Mouse (Mus musculus): ENCODE results near the gene Pacsin2.
"Not testable (repeated sequence)": the region's sequence is repeated elsewhere in the genome, so short reads cannot be mapped to it uniquely, and the experiment has no call there.

Gene Pacsin2

DNA sequence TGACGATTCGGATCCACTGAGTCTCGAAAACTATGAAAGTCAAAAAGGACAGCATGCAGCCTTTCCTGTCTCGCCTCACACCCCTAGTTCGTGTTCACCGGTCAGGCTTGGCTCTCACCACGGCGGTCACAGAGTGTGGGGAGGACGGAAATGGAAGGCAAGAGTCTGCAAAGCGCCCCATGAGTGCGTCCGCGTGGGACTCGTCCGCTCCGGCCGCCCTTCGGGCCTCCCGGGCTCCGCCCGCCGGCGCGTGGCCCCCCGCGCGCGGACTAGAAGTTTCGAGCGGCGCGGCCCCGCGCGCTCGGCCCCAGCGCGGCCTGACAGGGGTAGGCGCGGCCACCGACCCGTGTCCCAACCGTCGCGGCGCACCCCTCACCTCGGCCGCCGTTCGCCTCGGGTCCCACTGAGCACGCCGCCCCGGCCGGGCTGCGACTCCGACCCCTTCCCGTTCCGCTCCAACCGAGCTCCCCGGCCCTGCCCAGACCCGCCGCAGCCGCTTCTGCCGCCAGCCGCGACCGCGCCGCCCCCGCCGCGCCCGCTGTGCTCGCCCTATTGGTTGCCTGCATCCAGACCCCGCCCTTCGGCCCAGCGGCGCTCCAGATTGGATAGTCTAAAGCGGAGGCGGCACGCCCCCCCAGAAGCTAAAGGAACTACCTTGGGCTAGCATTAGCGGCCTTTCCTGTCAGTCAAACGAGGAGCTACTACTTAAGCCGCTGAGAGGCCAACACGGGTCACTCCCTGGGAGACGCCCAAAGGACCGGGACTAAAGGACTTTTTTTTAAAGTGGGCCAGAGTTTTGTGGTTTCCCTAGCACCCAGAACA, at the start of gene Pacsin2:
Gene Pacsin2 (minus strand): TSS at position 524 of the 822 bp plus-strand sequence.
- peak; percentile 96 to 99 for DNase-seq (ENCODE audit: low spot score in 2 of 2)

DNA sequence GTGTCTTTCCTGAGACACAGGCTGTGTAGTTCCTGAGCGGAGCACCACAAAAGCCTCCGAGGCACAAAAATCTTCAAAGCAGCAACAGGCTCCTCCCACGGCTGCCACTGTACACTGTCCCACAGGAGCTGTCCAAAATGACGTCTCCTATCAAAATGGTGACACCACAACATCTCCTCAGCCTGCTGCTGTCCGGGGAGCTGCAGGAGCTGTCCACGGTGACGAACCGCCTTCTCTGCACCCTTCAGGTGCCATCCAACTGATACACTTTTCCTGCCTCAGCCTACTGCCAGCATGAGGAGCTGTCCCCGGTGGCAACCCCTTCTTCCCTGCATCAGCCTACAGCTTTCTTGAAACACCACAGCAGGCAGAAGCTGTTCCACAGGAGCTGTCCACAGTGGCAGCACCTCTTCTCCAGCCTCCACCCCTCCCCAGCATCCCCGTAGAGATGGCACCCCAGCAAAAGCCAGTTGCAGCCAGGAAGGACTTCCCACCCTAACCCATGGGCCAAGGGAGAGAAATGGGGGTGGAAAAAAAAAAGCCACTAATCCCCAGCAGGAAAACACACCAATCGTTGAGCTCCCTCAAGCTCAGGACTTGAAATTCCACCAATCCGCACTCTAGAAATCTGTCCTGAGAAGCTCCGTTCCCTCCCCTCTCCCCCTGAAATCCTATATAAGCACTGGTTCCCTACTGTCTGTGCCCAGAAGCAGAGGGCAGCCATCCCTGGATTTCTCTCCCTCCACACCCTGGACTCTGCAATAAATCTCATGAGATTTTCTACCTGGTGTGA, 48.3 kb upstream of the Pacsin2 start:
- no peak for DNase-seq (ENCODE audit: low spot score in 2 of 2)

- DNase-seq (ENCODE audit: low spot score in 2 of 2), result peak; percentile 91 to 96
These were observed 46.5 kb upstream of the Pacsin2 start, which contains the start of gene Ttll1 for GRCm38 (mm10) chr15:83510805-83511405. TSS of gene Ttll1 (minus strand) at chr15:83510893.

DNA sequence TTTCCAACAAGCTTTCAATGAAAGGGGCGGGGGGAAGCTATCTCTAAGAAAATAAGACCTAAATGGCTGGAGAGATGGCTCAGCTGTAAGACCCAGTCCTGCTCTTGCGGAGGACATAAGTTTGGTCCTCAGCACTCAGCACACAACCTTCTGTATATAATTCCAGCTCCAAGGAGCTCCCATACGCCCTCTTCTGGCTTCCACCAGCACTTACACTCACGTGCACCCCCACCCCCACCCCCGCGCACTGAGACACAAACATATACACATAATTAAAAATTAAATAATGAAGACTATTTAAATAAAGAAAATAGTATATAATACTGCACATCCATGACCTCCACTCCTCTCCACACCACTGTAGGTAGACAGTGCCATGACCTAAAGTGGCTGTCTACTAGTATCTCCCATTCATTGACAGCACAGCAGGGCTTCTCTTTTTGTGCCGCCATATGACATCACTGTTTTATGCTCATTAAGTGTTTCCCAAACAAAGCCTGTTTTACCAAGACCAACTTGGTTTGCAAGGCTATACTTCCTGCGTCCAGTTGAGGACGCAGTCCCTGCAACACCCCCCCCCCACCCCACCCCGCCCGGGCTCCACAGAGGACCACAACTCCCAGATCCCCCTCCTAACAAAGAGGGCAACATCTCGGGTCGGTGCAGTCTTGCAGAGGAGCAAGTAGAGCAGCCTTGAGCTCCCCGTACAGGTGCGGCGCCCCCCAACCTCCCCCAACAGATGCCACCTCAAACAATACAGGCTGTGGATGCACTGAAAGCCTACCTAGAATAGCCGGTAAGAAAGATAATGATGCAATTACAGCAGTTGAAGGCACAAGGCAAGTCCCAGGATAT, 45.8 kb upstream of the Pacsin2 start:
- DNase-seq (ENCODE audit: low spot score in 2 of 2), result no peak

- not testable (repeated sequence) for DNase-seq (ENCODE audit: low spot score in 2 of 2)
These were observed 37.1 kb upstream of the Pacsin2 start for GRCm38 (mm10) chr15:83501483-83501882.

- DNase-seq (ENCODE audit: low spot score in 2 of 2), result peak; percentile 63 to 80
These were observed 35.9 kb upstream of the Pacsin2 start for GRCm38 (mm10) chr15:83500352-83500751.

- DNase-seq (ENCODE audit: low spot score in 2 of 2), result no peak
These were observed 34.9 kb upstream of the Pacsin2 start for GRCm38 (mm10) chr15:83499211-83499755.

GRCm38 (mm10) chr15:83497299-83497698, 32.9 kb upstream of the Pacsin2 start:
- peak in 1 of 2 experiments; percentile 43 for DNase-seq (ENCODE audit: low spot score in 2 of 2)

GRCm38 (mm10) chr15:83495787-83496367, 31.5 kb upstream of the Pacsin2 start:
- no peak for DNase-seq (ENCODE audit: low spot score in 2 of 2)

DNA sequence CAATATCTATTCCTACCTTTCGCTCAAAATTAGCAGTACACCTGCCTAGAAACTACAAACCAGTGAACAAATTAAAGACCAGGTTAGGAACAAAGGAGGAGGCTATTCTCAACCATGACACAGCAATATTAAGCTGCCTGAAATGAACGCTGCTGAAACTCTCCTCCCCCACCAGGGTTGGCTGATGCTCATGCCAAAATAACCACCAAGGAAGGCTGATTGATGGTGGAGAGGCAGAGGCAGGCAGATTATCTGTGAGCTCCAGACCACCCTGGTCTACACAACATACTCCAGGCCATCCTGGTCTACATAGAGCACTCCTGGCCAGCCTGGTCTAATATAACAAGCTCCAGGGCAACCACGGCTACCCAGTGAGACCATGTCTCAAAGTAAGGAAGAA, 30.8 kb upstream of the Pacsin2 start:
- DNase-seq (ENCODE audit: low spot score in 2 of 2), result no peak

- no peak for DNase-seq (ENCODE audit: low spot score in 2 of 2)
These were observed 30.1 kb upstream of the Pacsin2 start for GRCm38 (mm10) chr15:83494572-83494920.

DNA sequence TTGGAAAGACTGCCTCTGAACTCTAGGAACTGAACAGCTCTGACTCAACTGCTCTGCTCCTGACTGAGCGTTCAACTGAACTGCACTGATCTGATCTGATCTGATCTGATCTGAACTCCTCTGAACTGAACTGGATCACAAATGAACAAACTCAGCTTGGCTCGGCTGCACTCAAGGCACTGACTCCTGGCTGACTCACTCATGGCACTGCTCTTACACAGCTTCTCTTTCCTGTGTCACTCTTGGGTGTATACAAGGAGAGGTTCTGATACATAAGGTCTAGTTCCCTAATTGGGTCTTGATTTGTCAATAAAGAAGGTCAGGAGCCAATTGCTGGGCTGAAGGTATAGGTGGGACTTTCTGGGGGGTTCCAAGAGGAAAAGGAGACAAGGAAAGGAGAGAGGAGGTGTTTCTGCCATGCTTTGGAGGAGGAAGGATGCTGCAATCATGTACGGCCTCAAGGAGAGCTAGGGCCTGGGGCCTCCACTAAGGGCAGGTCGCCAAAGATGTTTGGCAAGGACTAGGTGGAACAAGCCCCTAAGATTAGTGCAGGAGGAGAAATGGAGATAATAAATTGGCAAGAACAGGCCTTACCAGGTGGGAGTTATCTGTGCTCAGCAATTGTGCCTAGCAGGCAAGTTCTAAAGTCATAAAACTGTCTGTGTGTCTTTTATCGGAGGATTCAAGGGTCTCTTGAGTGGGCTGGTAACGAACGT, 29.6 kb upstream of the Pacsin2 start:
- DNase-seq (ENCODE audit: low spot score in 2 of 2), result no peak

- DNase-seq (ENCODE audit: low spot score in 2 of 2), result no peak
These were observed 27.5 kb upstream of the Pacsin2 start for GRCm38 (mm10) chr15:83491891-83492290.

GRCm38 (mm10) chr15:83489471-83489870, 25.1 kb upstream of the Pacsin2 start:
- no peak for DNase-seq (ENCODE audit: low spot score in 2 of 2)

DNA sequence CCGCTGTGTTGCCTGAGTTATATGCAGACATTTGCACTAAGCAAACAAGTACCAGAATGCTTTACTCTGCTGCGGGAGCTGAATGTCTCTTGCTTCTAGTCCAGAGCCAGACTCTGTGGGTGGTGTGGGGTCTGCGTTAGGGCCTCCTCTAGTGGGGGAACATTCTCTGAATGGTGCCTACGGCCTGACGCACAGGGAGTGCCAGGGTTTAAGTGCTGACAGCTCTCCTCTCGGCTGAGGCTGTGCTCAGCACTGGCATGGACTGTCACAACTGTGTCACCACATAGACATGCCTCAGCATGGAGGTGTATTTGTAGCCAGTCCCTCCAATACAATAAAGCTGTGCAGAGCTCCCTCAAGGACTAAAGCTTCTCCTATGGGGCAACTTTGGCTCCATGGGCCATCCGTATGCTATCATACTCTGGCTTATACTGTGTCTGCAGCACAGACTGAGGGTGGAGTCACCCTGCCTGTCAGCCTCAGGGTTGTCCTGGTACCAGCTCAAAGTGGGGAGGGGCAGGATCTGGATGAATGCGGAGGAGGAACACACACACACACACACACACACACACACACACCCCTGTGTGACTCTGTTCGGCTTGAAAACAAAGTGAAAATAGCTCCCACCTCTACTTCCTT, 23.2 kb upstream of the Pacsin2 start:
- no peak for DNase-seq (ENCODE audit: low spot score in 2 of 2)

DNA sequence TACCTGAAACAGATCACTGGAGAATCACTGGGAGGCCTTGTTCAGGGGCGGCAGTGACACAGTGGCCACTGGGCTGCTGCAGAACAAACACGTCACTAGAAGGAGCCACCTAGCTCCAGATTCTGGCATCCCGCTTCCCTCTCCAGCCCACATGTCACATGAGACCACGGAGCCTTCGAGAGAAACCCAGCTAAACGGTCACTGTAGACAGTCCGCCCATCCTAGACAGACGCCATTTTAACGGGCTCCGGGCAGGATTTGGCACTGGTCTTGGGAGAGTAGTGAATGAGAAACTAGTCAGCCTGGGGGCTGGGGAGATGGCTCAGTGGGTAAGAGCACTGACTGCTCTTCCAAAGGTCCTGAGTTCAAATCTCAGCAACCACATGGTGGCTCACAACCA, 19.9 kb upstream of the Pacsin2 start:
- no peak for DNase-seq (ENCODE audit: low spot score in 2 of 2)

- DNase-seq (ENCODE audit: low spot score in 2 of 2), result peak in 1 of 2 experiments; percentile 71
These were observed 19.1 kb upstream of the Pacsin2 start for GRCm38 (mm10) chr15:83483482-83483881.

DNA sequence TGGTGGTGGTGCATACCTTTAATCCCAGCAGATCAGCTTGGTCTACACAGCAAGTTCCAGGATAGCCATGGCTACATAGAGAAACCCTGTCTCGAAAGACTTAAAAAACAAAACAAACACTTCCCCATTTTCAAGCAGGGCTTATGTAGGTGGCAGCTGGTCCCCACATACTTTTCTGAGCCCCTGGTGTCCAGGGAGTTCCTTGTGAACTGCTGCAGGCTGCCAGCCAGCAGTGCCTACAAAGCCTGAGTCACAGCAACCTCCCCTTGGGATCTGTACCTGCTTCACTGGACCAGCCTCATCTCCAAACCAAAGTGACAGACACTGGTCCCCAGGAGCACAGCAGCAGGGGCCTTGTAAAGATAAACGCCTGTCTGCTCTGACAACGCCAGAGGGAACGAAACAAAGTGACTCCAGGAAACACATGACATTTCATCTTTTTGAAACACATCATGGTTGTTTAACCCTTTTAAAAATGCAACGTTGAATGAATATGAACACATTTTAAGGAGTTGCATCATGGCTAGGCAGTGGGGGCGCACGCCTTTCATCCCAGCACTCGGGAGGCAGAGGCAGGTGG, 18.3 kb upstream of the Pacsin2 start:
- DNase-seq (ENCODE audit: low spot score in 2 of 2), result no peak

DNA sequence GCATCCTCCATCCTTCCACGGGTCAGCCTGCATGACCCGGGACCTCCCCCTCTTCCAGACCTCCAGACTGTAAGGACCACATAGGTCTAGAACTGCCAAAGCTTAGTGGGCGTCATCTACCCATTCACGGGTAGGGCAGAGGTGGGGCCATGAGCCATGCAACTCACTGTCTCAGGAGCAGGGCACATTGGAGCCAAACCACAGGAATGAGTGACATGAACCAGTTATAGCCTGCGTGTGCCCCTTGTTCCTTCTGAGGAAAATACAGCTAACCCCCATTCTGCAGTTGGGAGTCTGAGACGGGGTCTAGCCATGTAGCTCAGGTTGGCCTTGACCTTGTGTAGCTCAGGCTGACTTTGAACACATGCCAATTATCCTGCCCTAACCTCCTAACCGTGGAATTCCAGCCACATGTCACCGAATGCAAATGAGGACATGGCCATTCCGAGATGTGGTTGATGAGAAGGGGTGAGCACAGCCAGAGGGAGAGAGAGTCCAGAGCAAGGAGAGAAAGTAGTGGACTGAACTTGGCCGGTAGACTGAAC, 16.9 kb upstream of the Pacsin2 start:
- DNase-seq (ENCODE audit: low spot score in 2 of 2), result no peak
